Mouse (Mus musculus) CD4-positive, CD25-positive, alpha-beta regulatory T cell, adult 4 months (primary cell): ENCODE results near the gene Pspn. TPM values are rescaled to one million over a fixed set of nuclear protein-coding genes. Genes with fewer than 3 reads are reported as not detected.

ENCODE experiments used
- ATAC-seq: one replicate; pipeline ENCODE4 v1.8.0; 2017
- polyA plus RNA-seq, 2 experiments: library from polyadenylated mRNA; unstranded; fragments of 100-300 nt; shearing (Covaris generic); gene quantifications; one replicate each; pipeline ENCODE4 v1.2.1; 2017

Gene Pspn
- polyA plus RNA-seq, 2 experiments from 2014 or later, result not detected

GRCm38 (mm10) chr17:56958667-56959066, 41.2 kb downstream of the Pspn start:
- no peak for ATAC-seq

- peak; percentile 51 for ATAC-seq
Observed at GRCm38 (mm10) chr17:56957763-56958429, 41.9 kb downstream of the Pspn start.

- ATAC-seq, result no peak
Observed at GRCm38 (mm10) chr17:56954871-56955270, 44.9 kb downstream of the Pspn start.

GRCm38 (mm10) chr17:56952639-56953038, 47.2 kb downstream of the Pspn start:
- no peak for ATAC-seq

- ATAC-seq, result no peak
Observed at GRCm38 (mm10) chr17:56950915-56951314, 48.9 kb downstream of the Pspn start.

Other genes with a start within 250 kb of the Pspn start
- gene Nrtn, start 242.5 kb downstream of the Pspn start, polyA plus RNA-seq, result not detected
- 10 to 100 TPM; 30.3 to 41.2 TPM for gene Dus3l, start 235.3 kb downstream of the Pspn start, polyA plus RNA-seq
- gene Prr22, start 229.8 kb downstream of the Pspn start, polyA plus RNA-seq, result 1 to 10 TPM in 1 of 2 experiments, under 1 TPM in 1; 0.24 to 1.1 TPM
- gene Rfx2, start 169.0 kb downstream of the Pspn start, polyA plus RNA-seq, result 1 to 10 TPM; 1.2 to 2.1 TPM
- under 1 TPM in 1 of 2 experiments, not detected in 1; 0.12 TPM for gene Acsbg2, start 125.6 kb downstream of the Pspn start, polyA plus RNA-seq
- under 1 TPM in 1 of 2 experiments, not detected in 1; 0.31 TPM for gene 1700061G19Rik, start 124.5 kb downstream of the Pspn start, polyA plus RNA-seq
- gene Mllt1, start 64.6 kb downstream of the Pspn start, polyA plus RNA-seq, result 1 to 10 TPM; 4.5 to 7.0 TPM
- gene Acer1, start 17.9 kb downstream of the Pspn start, polyA plus RNA-seq, result under 1 TPM in 1 of 2 experiments, not detected in 1; 0.16 TPM
- 100 to 1,000 TPM; 108 to 110 TPM for gene Clpp, start 9.7 kb downstream of the Pspn start, polyA plus RNA-seq
- 10 to 100 TPM; 21.6 to 25.1 TPM for gene Alkbh7, start 2.7 kb downstream of the Pspn start, polyA plus RNA-seq
- 100 to 1,000 TPM in 1 of 2 experiments, 10 to 100 TPM in 1; 72.1 to 102 TPM for gene Gtf2f1, start 11.3 kb upstream of the Pspn start, polyA plus RNA-seq
- 1 to 10 TPM in 1 of 2 experiments, not detected in 1; 1.5 TPM for gene Gm17949, start 11.5 kb upstream of the Pspn start, polyA plus RNA-seq
- gene Khsrp, start 31.5 kb upstream of the Pspn start, polyA plus RNA-seq, result 10 to 100 TPM; 16.0 to 29.4 TPM
- not detected for gene Slc25a41, start 41.6 kb upstream of the Pspn start, polyA plus RNA-seq
- gene Crb3, start 59.1 kb upstream of the Pspn start, polyA plus RNA-seq, result 1 to 10 TPM; 2.1 to 2.9 TPM
- gene Slc25a23, start 59.8 kb upstream of the Pspn start, polyA plus RNA-seq, result 1 to 10 TPM; 2.3 to 3.4 TPM
- 100 to 1,000 TPM; 215 to 337 TPM for gene Dennd1c, start 78.5 kb upstream of the Pspn start, polyA plus RNA-seq
- 1 to 10 TPM; 4.3 to 7.8 TPM for gene Tubb4a, start 87.8 kb upstream of the Pspn start, polyA plus RNA-seq
- gene Tnfsf9, start 105.3 kb upstream of the Pspn start, polyA plus RNA-seq, result 10 to 100 TPM in 1 of 2 experiments, 1 to 10 TPM in 1; 8.2 to 11.9 TPM
- under 1 TPM in 1 of 2 experiments, not detected in 1; 0.52 TPM for gene Cd70, start 149.8 kb upstream of the Pspn start, polyA plus RNA-seq
- 10 to 100 TPM in 1 of 2 experiments, 1 to 10 TPM in 1; 5.9 to 11.7 TPM for gene Tnfsf14, start 194.2 kb upstream of the Pspn start, polyA plus RNA-seq
- 1 to 10 TPM in 1 of 2 experiments, under 1 TPM in 1; 0.85 to 1.3 TPM for gene C3, start 228.1 kb upstream of the Pspn start, polyA plus RNA-seq
- gene Gpr108, start 248.4 kb upstream of the Pspn start, polyA plus RNA-seq, result 10 to 100 TPM; 62.0 to 94.4 TPM
- 1 to 10 TPM; 2.6 to 3.6 TPM for gene Trip10, start 249.4 kb upstream of the Pspn start, polyA plus RNA-seq